Mouse (Mus musculus): Measurements from ENCODE around the gene Pkib. TPM values are rescaled to one million over a fixed set of nuclear protein-coding genes. Genes with fewer than 3 reads are reported as not detected.

Gene Pkib
- polyA plus RNA-seq (2015; fragmentation: Nextera tagmentation; extraction: Ambion mirVana): 2.1 and 2.7 TPM in 2 replicates

GRCm38 (mm10) chr10:57631896-57632867 is at the start of gene Pkib:
Gene Pkib (plus strand): TSS chr10:57631981.
- Histone ChIP-seq H3K9me3 (no peaks in the 10 kb centered on the region), H3K27me3 (peaks cover 8% of the 10 kb centered on the region), H3K4me1 (replicated peaks) (peaks cover 13% of the 10 kb centered on the region), H3K36me3 (no peaks in the 10 kb centered on the region), H3K27ac (no peak within 1 kb of the TSS), H3K4me3 (peak within 1 kb of the TSS; percentile 46), H3K4me2 (peak within 1 kb of the TSS; percentile 89), H3K9ac (peak within 1 kb of the TSS; percentile 58)
- peak; percentile 97 for ATAC-seq (ENCODE audit: low FRiP score)
- WGBS: 1% methylated on average over 41 of the region's 41 CpGs

- H3K4me2 ChIP-seq: no peak overlapping the region
- no peak overlapping the region for H3K27ac ChIP-seq
- 42% methylated on average over 1 of the region's 1 CpGs for WGBS
Observed at GRCm38 (mm10) chr10:57583927-57584326, 47.9 kb upstream of the Pkib start.

GRCm38 (mm10) chr10:57594266-57594665 is 37.5 kb upstream of the Pkib start:
- H3K4me2 ChIP-seq: no peak overlapping the region
- ATAC-seq (ENCODE audit: low FRiP score): no peak

More at GRCm38 (mm10) chr10:57583927-57584326, 47.9 kb upstream of the Pkib start:
- Histone ChIP-seq H3K4me1 (replicated peaks) (no peaks in the 10 kb centered on the region), H3K9ac (no peak overlapping the region), H3K4me3 (no peak overlapping the region), H3K27me3 (no peaks in the 10 kb centered on the region), H3K36me3 (no peaks in the 10 kb centered on the region), H3K9me3 (no peaks in the 10 kb centered on the region)
- ATAC-seq (ENCODE audit: low FRiP score): no peak

GRCm38 (mm10) chr10:57597172-57597571 is 34.6 kb upstream of the Pkib start:
- Histone ChIP-seq H3K27ac (no peak overlapping the region), H3K4me2 (no peak overlapping the region), H3K9me3 (no peaks in the 10 kb centered on the region), H3K27me3 (no peaks in the 10 kb centered on the region), H3K4me1 (replicated peaks) (no peaks in the 10 kb centered on the region), H3K36me3 (no peaks in the 10 kb centered on the region), H3K4me3 (no peak overlapping the region), H3K9ac (no peak overlapping the region)
- ATAC-seq (ENCODE audit: low FRiP score): no peak
- 80% methylated on average over 2 of the region's 2 CpGs for WGBS

More at GRCm38 (mm10) chr10:57594266-57594665, 37.5 kb upstream of the Pkib start:
- no peaks in the 10 kb centered on the region for H3K36me3 ChIP-seq
- no peak overlapping the region for H3K4me3 ChIP-seq
- no peak overlapping the region for H3K27ac ChIP-seq
- no peaks in the 10 kb centered on the region for H3K9me3 ChIP-seq
- H3K4me1 ChIP-seq (replicated peaks): no peaks in the 10 kb centered on the region
- 79% methylated on average over 2 of the region's 2 CpGs for WGBS
- H3K9ac ChIP-seq: no peak overlapping the region
- no peaks in the 10 kb centered on the region for H3K27me3 ChIP-seq

- Histone ChIP-seq H3K4me3 (no peak overlapping the region), H3K27me3 (no peaks in the 10 kb centered on the region), H3K4me1 (replicated peaks) (no peaks in the 10 kb centered on the region), H3K9me3 (no peaks in the 10 kb centered on the region), H3K36me3 (no peaks in the 10 kb centered on the region), H3K4me2 (no peak overlapping the region), H3K27ac (no peak overlapping the region), H3K9ac (no peak overlapping the region)
- ATAC-seq (ENCODE audit: low FRiP score): no peak
- WGBS: 94% methylated on average over 4 of the region's 4 CpGs
Observed at GRCm38 (mm10) chr10:57602951-57603350, 28.8 kb upstream of the Pkib start.

GRCm38 (mm10) chr10:57623311-57623710 is 8.5 kb upstream of the Pkib start:
- Histone ChIP-seq H3K9ac (no peak overlapping the region), H3K4me3 (no peak overlapping the region), H3K27me3 (no peaks in the 10 kb centered on the region), H3K9me3 (no peaks in the 10 kb centered on the region), H3K4me2 (no peak overlapping the region), H3K4me1 (replicated peaks) (no peaks in the 10 kb centered on the region), H3K27ac (no peak overlapping the region), H3K36me3 (no peaks in the 10 kb centered on the region)
- 85% methylated on average over 10 of the region's 10 CpGs for WGBS
- ATAC-seq (ENCODE audit: low FRiP score): no peak

GRCm38 (mm10) chr10:57627773-57628172 is 4.0 kb upstream of the Pkib start:
- Histone ChIP-seq H3K9ac (no peak overlapping the region), H3K4me2 (no peak overlapping the region), H3K27me3 (peaks cover 5% of the 10 kb centered on the region), H3K4me3 (no peak overlapping the region), H3K4me1 (replicated peaks) (peaks cover 11% of the 10 kb centered on the region), H3K9me3 (no peaks in the 10 kb centered on the region), H3K27ac (no peak overlapping the region), H3K36me3 (no peaks in the 10 kb centered on the region)
- no peak for ATAC-seq (ENCODE audit: low FRiP score)
- 88% methylated on average over 2 of the region's 2 CpGs for WGBS

GRCm38 (mm10) chr10:57630557-57630956 is 1.2 kb upstream of the Pkib start:
- Histone ChIP-seq H3K4me1 (replicated peaks) (peaks cover 13% of the 10 kb centered on the region), H3K9ac (no peak overlapping the region), H3K27me3 (peaks cover 8% of the 10 kb centered on the region), H3K4me2 (no peak overlapping the region), H3K4me3 (no peak overlapping the region), H3K36me3 (no peaks in the 10 kb centered on the region), H3K9me3 (no peaks in the 10 kb centered on the region), H3K27ac (no peak overlapping the region)
- WGBS: 95% methylated on average over 2 of the region's 2 CpGs
- no peak for ATAC-seq (ENCODE audit: low FRiP score)

- 75% methylated on average over 4 of the region's 4 CpGs for WGBS
- H3K27ac ChIP-seq: no peak overlapping the region
- 0 out of 2 replicates have a peak overlapping the region, but pooled peaks have one; percentile 58 for H3K9ac ChIP-seq
- ATAC-seq (ENCODE audit: low FRiP score): no peak
- no peaks in the 10 kb centered on the region for H3K9me3 ChIP-seq
- H3K4me2 ChIP-seq: peak overlapping the region; percentile 89
- H3K4me1 ChIP-seq (replicated peaks): peaks cover 13% of the 10 kb centered on the region
- peak overlapping the region; percentile 46 for H3K4me3 ChIP-seq
- no peaks in the 10 kb centered on the region for H3K36me3 ChIP-seq
- H3K27me3 ChIP-seq: peaks cover 8% of the 10 kb centered on the region
Observed at GRCm38 (mm10) chr10:57632868-57633240, 1.1 kb downstream of the Pkib start.

GRCm38 (mm10) chr10:57636970-57637369 is 5.2 kb downstream of the Pkib start:
- Histone ChIP-seq H3K9ac (no peak overlapping the region), H3K36me3 (no peaks in the 10 kb centered on the region), H3K4me1 (replicated peaks) (peaks cover 9% of the 10 kb centered on the region), H3K4me2 (no peak overlapping the region), H3K27me3 (peaks cover 8% of the 10 kb centered on the region), H3K4me3 (no peak overlapping the region), H3K9me3 (no peaks in the 10 kb centered on the region), H3K27ac (no peak overlapping the region)
- WGBS: 82% methylated on average over 4 of the region's 4 CpGs
- ATAC-seq (ENCODE audit: low FRiP score): no peak

- H3K27ac ChIP-seq: no peak overlapping the region
- H3K4me2 ChIP-seq: no peak overlapping the region
- no peaks in the 10 kb centered on the region for H3K9me3 ChIP-seq
- 87% methylated on average over 4 of the region's 4 CpGs for WGBS
- no peaks in the 10 kb centered on the region for H3K4me1 ChIP-seq (replicated peaks)
- no peak overlapping the region for H3K4me3 ChIP-seq
- H3K36me3 ChIP-seq: no peaks in the 10 kb centered on the region
- H3K27me3 ChIP-seq: no peaks in the 10 kb centered on the region
- no peak overlapping the region for H3K9ac ChIP-seq
- ATAC-seq (ENCODE audit: low FRiP score): no peak
Observed at GRCm38 (mm10) chr10:57638250-57638649, 6.5 kb downstream of the Pkib start.

- no peaks in the 10 kb centered on the region for H3K4me1 ChIP-seq (replicated peaks)
- H3K9ac ChIP-seq: no peak overlapping the region
- no peaks in the 10 kb centered on the region for H3K36me3 ChIP-seq
- WGBS: 74% methylated on average over 3 of the region's 3 CpGs
- H3K4me3 ChIP-seq: no peak overlapping the region
- no peaks in the 10 kb centered on the region for H3K9me3 ChIP-seq
- H3K27me3 ChIP-seq: no peaks in the 10 kb centered on the region
- H3K4me2 ChIP-seq: no peak overlapping the region
- no peak overlapping the region for H3K27ac ChIP-seq
- no peak for ATAC-seq (ENCODE audit: low FRiP score)
Observed at GRCm38 (mm10) chr10:57639540-57639939, 7.8 kb downstream of the Pkib start.

- 96% methylated on average over 1 of the region's 1 CpGs for WGBS
- Histone ChIP-seq H3K36me3 (no peaks in the 10 kb centered on the region), H3K4me2 (no peak overlapping the region), H3K9ac (no peak overlapping the region), H3K4me3 (no peak overlapping the region), H3K4me1 (replicated peaks) (no peaks in the 10 kb centered on the region), H3K27ac (no peak overlapping the region), H3K27me3 (no peaks in the 10 kb centered on the region), H3K9me3 (no peaks in the 10 kb centered on the region)
- no peak for ATAC-seq (ENCODE audit: low FRiP score)
Observed at GRCm38 (mm10) chr10:57653297-57653696, 21.5 kb downstream of the Pkib start.
